Mouse (Mus musculus) hindbrain, embryonic 13.5 days (tissue): Measurements from ENCODE around the gene Palm3. TPM values are rescaled to one million over a fixed set of nuclear protein-coding genes. Genes with fewer than 3 reads are reported as not detected.

Source experiments
- ATAC-seq: fragments of 200-750 bp; cut with Nextera tagmentation; 2 replicates; pipeline ENCODE4 v1.8.0; 2017; ENCODE audit warnings: moderate TSS enrichment; ENCODE audit not compliant: low FRiP score
- H3K27ac ChIP-seq: fragments of 300-500 bp; sonication (generic); 2 replicates; pipeline ENCODE4 v1.5.1; 2015; ENCODE audit warnings: inconsistent platforms, mild to moderate bottlenecking, moderate library complexity
- H3K27me3 ChIP-seq: fragments of 300-500 bp; sonication (generic); 2 replicates; pipeline ENCODE4 v1.6.1; 2015; ENCODE audit warnings: mild to moderate bottlenecking, inconsistent platforms
- H3K36me3 ChIP-seq: fragments of 300-500 bp; sonication (generic); 2 replicates; pipeline ENCODE4 v1.6.1; 2015; ENCODE audit warnings: mild to moderate bottlenecking, inconsistent platforms
- H3K4me1 ChIP-seq: fragments of 300-500 bp; sonication (generic); replicated peaks from 2 replicates; pipeline ENCODE4 v1.6.1; 2015; ENCODE audit warnings: inconsistent platforms
- H3K4me2 ChIP-seq: fragments of 300-500 bp; sonication (generic); 2 replicates; pipeline ENCODE4 v1.6.1; 2015; ENCODE audit warnings: inconsistent platforms, mild to moderate bottlenecking, moderate library complexity
- H3K4me3 ChIP-seq: fragments of 300-500 bp; sonication (generic); 2 replicates; pipeline ENCODE4 v1.5.1; 2015; ENCODE audit warnings: mild to moderate bottlenecking, inconsistent platforms
- H3K9ac ChIP-seq: fragments of 300-500 bp; sonication (generic); 2 replicates; pipeline ENCODE4 v1.6.1; 2015; ENCODE audit warnings: mild to moderate bottlenecking, inconsistent platforms
- H3K9me3 ChIP-seq: fragments of 300-500 bp; sonication (generic); 2 replicates; pipeline ENCODE4 v1.6.1; 2016; ENCODE audit warnings: inconsistent platforms
- WGBS: fragments of 180-500 bp; shearing (Covaris S2); methylation state at CpG from one replicate; pipeline ENCODE4 v1.1.7; 2015; 5-methylcytosine and 5-hydroxymethylcytosine counted together
- polyA plus RNA-seq: library from polyadenylated mRNA; unstranded; fragments of >200 nt; fragmentation: Nextera tagmentation; extraction: Ambion mirVana; gene quantifications from 2 replicates; pipeline ENCODE4 v1.2.1, GENCODE M21; 2015

The Palm3 gene
- polyA plus RNA-seq, result 5.9 and 6.8 TPM in 2 replicates

- Histone ChIP-seq H3K4me2 (no peak within 1 kb of the TSS), H3K4me1 (peaks cover 9% of the 10 kb centered on the region), H3K4me3 (no peak within 1 kb of the TSS), H3K27me3 (peaks cover 58% of the 10 kb centered on the region), H3K36me3 (no peaks in the 10 kb centered on the region), H3K9ac (no peak within 1 kb of the TSS), H3K9me3 (no peaks in the 10 kb centered on the region), H3K27ac (no peak within 1 kb of the TSS)
- WGBS, result 4% methylated on average over 18 of the region's 18 CpGs
- no peak for ATAC-seq
Observed at GRCm38 (mm10) chr8:84021096-84021495, at the start of gene Palm3. Palm3 (plus strand) TSS chr8:84021471.

GRCm38 (mm10) chr8:83971661-83972060, 49.6 kb upstream of the Palm3 start:
- Histone ChIP-seq H3K4me3 (peak overlapping the region; percentile 95), H3K27me3 (no peaks in the 10 kb centered on the region), H3K9ac (peak overlapping the region; percentile 88), H3K4me1 (peaks cover 31% of the 10 kb centered on the region), H3K9me3 (no peaks in the 10 kb centered on the region), H3K27ac (peak overlapping the region; percentile 89; the same call in 1 of the 2 replicates), H3K36me3 (no peaks in the 10 kb centered on the region), H3K4me2 (peak overlapping the region; percentile 76)
- no peak for ATAC-seq
- WGBS, result 73% methylated on average over 6 of the region's 6 CpGs

- H3K27ac ChIP-seq, result peak within 1 kb of the TSS; percentile 89
- H3K4me2 ChIP-seq, result peak within 1 kb of the TSS; percentile 97
- peak within 1 kb of the TSS; percentile 95 for H3K4me3 ChIP-seq
- H3K27me3 ChIP-seq, result no peaks in the 10 kb centered on the region
- H3K4me1 ChIP-seq, result peaks cover 39% of the 10 kb centered on the region
- H3K9ac ChIP-seq, result peak within 1 kb of the TSS; percentile 96
- WGBS, result under 1% methylated on average over 59 of the region's 94 CpGs
- H3K9me3 ChIP-seq, result no peaks in the 10 kb centered on the region
- ATAC-seq, result peak; percentile 100
- no peaks in the 10 kb centered on the region for H3K36me3 ChIP-seq
Observed at GRCm38 (mm10) chr8:83972150-83973120, 48.8 kb upstream of the Palm3 start, which contains the start of gene Prkaca. Prkaca (plus strand) TSS chr8:83972993.

GRCm38 (mm10) chr8:83973161-83974031, 47.9 kb upstream of the Palm3 start:
- Histone ChIP-seq H3K4me3 (peak overlapping the region; percentile 95), H3K9ac (peak overlapping the region; percentile 96), H3K27ac (peak overlapping the region; percentile 88), H3K4me1 (peaks cover 49% of the 10 kb centered on the region), H3K36me3 (no peaks in the 10 kb centered on the region), H3K9me3 (no peaks in the 10 kb centered on the region), H3K4me2 (peak overlapping the region; percentile 97), H3K27me3 (no peaks in the 10 kb centered on the region)
- WGBS, result 3% methylated on average over 37 of the region's 37 CpGs
- ATAC-seq, result peak; percentile 46

GRCm38 (mm10) chr8:83974521-83974920, 46.8 kb upstream of the Palm3 start:
- H3K36me3 ChIP-seq, result no peaks in the 10 kb centered on the region
- 83% methylated on average over 4 of the region's 4 CpGs for WGBS
- no peak for ATAC-seq
- H3K4me3 ChIP-seq, result peak overlapping the region; percentile 95
- H3K27ac ChIP-seq, result no peak overlapping the region
- peak overlapping the region; percentile 96; the same call in 1 of the 2 replicates for H3K9ac ChIP-seq
- H3K4me1 ChIP-seq, result peaks cover 53% of the 10 kb centered on the region
- peak overlapping the region; percentile 97 for H3K4me2 ChIP-seq
- H3K27me3 ChIP-seq, result no peaks in the 10 kb centered on the region
- no peaks in the 10 kb centered on the region for H3K9me3 ChIP-seq

- Histone ChIP-seq H3K4me2 (no peak overlapping the region), H3K9me3 (no peaks in the 10 kb centered on the region), H3K36me3 (peaks cover 13% of the 10 kb centered on the region), H3K27me3 (no peaks in the 10 kb centered on the region), H3K4me1 (peaks cover 64% of the 10 kb centered on the region), H3K4me3 (no peak overlapping the region), H3K27ac (no peak overlapping the region), H3K9ac (no peak overlapping the region)
- WGBS, result 86% methylated on average over 4 of the region's 4 CpGs
- ATAC-seq, result no peak
Observed at GRCm38 (mm10) chr8:83976101-83976630, 45.1 kb upstream of the Palm3 start.

- H3K9me3 ChIP-seq, result no peaks in the 10 kb centered on the region
- peaks cover 20% of the 10 kb centered on the region for H3K36me3 ChIP-seq
- 0 out of 2 replicates have a peak overlapping the region, but pooled peaks have one; percentile 15 for H3K4me2 ChIP-seq
- WGBS, result 87% methylated on average over 5 of the region's 5 CpGs
- no peak overlapping the region for H3K4me3 ChIP-seq
- H3K27ac ChIP-seq, result no peak overlapping the region
- peak overlapping the region; percentile 46; the same call in 1 of the 2 replicates for H3K9ac ChIP-seq
- H3K4me1 ChIP-seq, result peaks cover 60% of the 10 kb centered on the region
- H3K27me3 ChIP-seq, result no peaks in the 10 kb centered on the region
- ATAC-seq, result no peak
Observed at GRCm38 (mm10) chr8:83976779-83977350, 44.4 kb upstream of the Palm3 start.

- peaks cover 58% of the 10 kb centered on the region for H3K4me1 ChIP-seq
- peak overlapping the region; percentile 46 for H3K9ac ChIP-seq
- H3K4me2 ChIP-seq, result peak overlapping the region; percentile 15; the same call in 1 of the 2 replicates
- no peak overlapping the region for H3K4me3 ChIP-seq
- no peak for ATAC-seq
- peak overlapping the region; percentile 18; the same call in 1 of the 2 replicates for H3K27ac ChIP-seq
- H3K9me3 ChIP-seq, result no peaks in the 10 kb centered on the region
- WGBS, result 59% methylated on average over 6 of the region's 6 CpGs
- H3K27me3 ChIP-seq, result no peaks in the 10 kb centered on the region
- H3K36me3 ChIP-seq, result peaks cover 28% of the 10 kb centered on the region
Observed at GRCm38 (mm10) chr8:83977646-83978045, 43.6 kb upstream of the Palm3 start.

- ATAC-seq, result no peak
- Histone ChIP-seq H3K27ac (no peak overlapping the region), H3K36me3 (peaks cover 34% of the 10 kb centered on the region), H3K27me3 (no peaks in the 10 kb centered on the region), H3K9me3 (no peaks in the 10 kb centered on the region), H3K4me3 (no peak overlapping the region), H3K4me1 (peaks cover 58% of the 10 kb centered on the region), H3K9ac (peak overlapping the region; percentile 46; the same call in 1 of the 2 replicates), H3K4me2 (peak overlapping the region; percentile 15; the same call in 1 of the 2 replicates)
- 67% methylated on average over 9 of the region's 9 CpGs for WGBS
Observed at GRCm38 (mm10) chr8:83978200-83978599, 43.1 kb upstream of the Palm3 start.

- H3K36me3 ChIP-seq, result peaks cover 52% of the 10 kb centered on the region
- 69% methylated on average over 1 of the region's 1 CpGs for WGBS
- no peak overlapping the region for H3K9ac ChIP-seq
- peak; percentile 14; the same call in 1 of the 2 replicates for ATAC-seq
- H3K4me2 ChIP-seq, result no peak overlapping the region
- H3K27ac ChIP-seq, result no peak overlapping the region
- no peaks in the 10 kb centered on the region for H3K9me3 ChIP-seq
- no peak overlapping the region for H3K4me3 ChIP-seq
- peaks cover 39% of the 10 kb centered on the region for H3K4me1 ChIP-seq
- H3K27me3 ChIP-seq, result no peaks in the 10 kb centered on the region
Observed at GRCm38 (mm10) chr8:83980250-83980649, 41.0 kb upstream of the Palm3 start.

- Histone ChIP-seq H3K27ac (no peak overlapping the region), H3K4me2 (no peak overlapping the region), H3K4me3 (no peak overlapping the region), H3K9me3 (no peaks in the 10 kb centered on the region), H3K9ac (no peak overlapping the region), H3K4me1 (peaks cover 39% of the 10 kb centered on the region), H3K27me3 (no peaks in the 10 kb centered on the region), H3K36me3 (peaks cover 57% of the 10 kb centered on the region)
- no peak for ATAC-seq
- WGBS, result 81% methylated on average over 8 of the region's 8 CpGs
Observed at GRCm38 (mm10) chr8:83980845-83981244, 40.4 kb upstream of the Palm3 start.
